Mouse (Mus musculus) heart, embryonic 14.5 days (tissue): ENCODE measurements around the gene Tmem198. TPM values are rescaled to one million over a fixed set of nuclear protein-coding genes. Genes with fewer than 3 reads are reported as not detected.

Experiments used
- ATAC-seq: fragments of 200-750 bp; cut with Nextera tagmentation; 2 replicates; pipeline ENCODE4 v1.8.0; 2017; ENCODE audit warnings: low read depth, moderate TSS enrichment; ENCODE audit not compliant: insufficient number of reproducible peaks, insufficient read depth, low FRiP score
- H3K27ac ChIP-seq, 2 experiments: fragments of 200-500 bp in 1 of 2; fragments of 300-500 bp in 1 of 2; sonication (generic) in 1 of 2; replicated peaks in 1 of 2; 2 replicates each; pipeline ENCODE4 v1.5.1; 2012 to 2014; ENCODE audit warnings: low read depth in 2 of 2, low read length in 2 of 2, control low read depth in 1 of 2, mild to moderate bottlenecking in 1 of 2, mixed read lengths in 1 of 2; ENCODE audit not compliant: control insufficient read depth in 1 of 2, insufficient read depth in 1 of 2
- H3K27me3 ChIP-seq: fragments of 300-500 bp; sonication (generic); 2 replicates; pipeline ENCODE4 v1.6.1; 2014; ENCODE audit warnings: mild to moderate bottlenecking, low read length, control low read depth; ENCODE audit not compliant: control insufficient read depth, insufficient read depth
- H3K36me3 ChIP-seq: fragments of 300-500 bp; sonication (generic); 2 replicates; pipeline ENCODE4 v1.6.1; 2014; ENCODE audit warnings: mild to moderate bottlenecking, control low read depth, low read length, mixed read lengths; ENCODE audit not compliant: control insufficient read depth, insufficient read depth
- H3K4me1 ChIP-seq, 2 experiments: fragments of 200-500 bp in 1 of 2; fragments of 300-500 bp in 1 of 2; sonication (generic) in 1 of 2; 2 replicates each; pipeline ENCODE4 v1.6.1; 2012 to 2014; ENCODE audit warnings: low read length in 2 of 2, control low read depth in 1 of 2, mixed read lengths in 1 of 2; ENCODE audit not compliant: control insufficient read depth in 2 of 2, insufficient read depth in 2 of 2
- H3K4me2 ChIP-seq: fragments of 300-500 bp; sonication (generic); 2 replicates; pipeline ENCODE4 v1.6.1; 2014; ENCODE audit warnings: mild to moderate bottlenecking, low read length
- H3K4me3 ChIP-seq, 2 experiments: fragments of 200-500 bp in 1 of 2; fragments of 300-500 bp in 1 of 2; sonication (generic) in 1 of 2; 2 replicates each; pipeline ENCODE4 v1.5.1; 2012 to 2014; ENCODE audit warnings: low read length in 2 of 2, mild to moderate bottlenecking in 2 of 2, control low read depth in 1 of 2, low read depth in 1 of 2, moderate library complexity in 1 of 2; ENCODE audit not compliant: control insufficient read depth in 1 of 2, insufficient read depth in 1 of 2
- H3K9ac ChIP-seq: fragments of 300-500 bp; sonication (generic); 2 replicates; pipeline ENCODE4 v1.6.1; 2014; ENCODE audit warnings: mild to moderate bottlenecking, low read length
- H3K9me3 ChIP-seq: fragments of 300-500 bp; sonication (generic); 2 replicates; pipeline ENCODE4 v1.6.1; 2016; ENCODE audit warnings: low read length, control low read depth; ENCODE audit not compliant: control insufficient read depth
- WGBS: fragments of 180-500 bp; shearing (Covaris S2); extraction: QIAGEN DNeasy Blood & Tissue Kit; methylation state at CpG from one replicate; pipeline ENCODE4 v1.1.7; 2014; 5-methylcytosine and 5-hydroxymethylcytosine counted together
- polyA plus RNA-seq: library from polyadenylated mRNA; unstranded; fragments of >200 nt; fragmentation: Nextera tagmentation; extraction: Ambion mirVana; gene quantifications from 2 replicates; pipeline ENCODE4 v1.2.1, GENCODE M21; 2014

Tmem198 gene
- polyA plus RNA-seq, 1 experiment from 2014 or later = 0.38 TPM

DNA sequence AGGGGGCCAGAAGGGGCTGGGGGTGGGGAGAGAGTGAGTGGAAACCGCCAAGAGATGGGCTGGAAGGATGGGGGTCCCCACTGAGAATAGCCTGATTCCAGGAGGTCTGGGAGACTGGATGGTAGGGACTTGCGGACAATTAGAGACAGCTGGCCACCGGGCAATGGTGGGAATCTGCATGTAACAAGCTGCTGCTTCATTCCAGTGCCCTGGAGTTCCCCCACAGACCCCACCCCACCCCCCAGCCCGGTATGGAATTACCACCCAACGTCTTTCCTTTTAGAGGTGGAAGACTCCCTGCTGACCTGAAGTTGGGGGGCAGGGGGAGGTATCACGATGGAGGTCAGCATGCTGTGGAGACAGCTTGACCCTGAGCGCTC, 31.3 kb upstream of the Tmem198 start:
- Histone ChIP-seq H3K9me3 (no peaks in the 10 kb centered on the region), H3K36me3 (peaks cover 3% of the 10 kb centered on the region; the same call in 1 of the 2 replicates), H3K4me2 (peak overlapping the region; percentile 47), H3K27me3 (peaks cover 73% of the 10 kb centered on the region), H3K9ac (0 out of 2 replicates have a peak overlapping the region, but pooled peaks have one; percentile 5), H3K4me1 (peaks cover 26 to 63% of the 10 kb centered on the region in 2 experiments), H3K27ac (no peak overlapping the region), H3K4me3 (no peak overlapping the region)
- WGBS = 6% methylated on average over 7 of the region's 7 CpGs
- no peak for ATAC-seq

GRCm38 (mm10) chr1:75448937-75449336, 30.4 kb upstream of the Tmem198 start:
- no peak for ATAC-seq
- Histone ChIP-seq H3K36me3 (no peaks in the 10 kb centered on the region), H3K4me3 (no peak overlapping the region), H3K27ac (no peak overlapping the region), H3K9ac (no peak overlapping the region), H3K4me1 (peaks cover 26 to 60% of the 10 kb centered on the region in 2 experiments), H3K27me3 (peaks cover 80% of the 10 kb centered on the region), H3K4me2 (no peak overlapping the region), H3K9me3 (no peaks in the 10 kb centered on the region)
- WGBS = 5% methylated on average over 14 of the region's 14 CpGs

GRCm38 (mm10) chr1:75449377-75450135, 29.8 kb upstream of the Tmem198 start:
- Histone ChIP-seq H3K9me3 (no peaks in the 10 kb centered on the region), H3K27me3 (peaks cover 81% of the 10 kb centered on the region), H3K27ac (no peak overlapping the region), H3K4me2 (peak overlapping the region; percentile 64), H3K36me3 (no peaks in the 10 kb centered on the region), H3K4me3 (0 out of 4 replicates have a peak overlapping the region, but pooled peaks of 1 of the 2 experiments have one; percentile 31), H3K4me1 (peaks cover 26 to 60% of the 10 kb centered on the region in 2 experiments), H3K9ac (no peak overlapping the region)
- WGBS = 7% methylated on average over 8 of the region's 8 CpGs
- ATAC-seq = no peak

DNA sequence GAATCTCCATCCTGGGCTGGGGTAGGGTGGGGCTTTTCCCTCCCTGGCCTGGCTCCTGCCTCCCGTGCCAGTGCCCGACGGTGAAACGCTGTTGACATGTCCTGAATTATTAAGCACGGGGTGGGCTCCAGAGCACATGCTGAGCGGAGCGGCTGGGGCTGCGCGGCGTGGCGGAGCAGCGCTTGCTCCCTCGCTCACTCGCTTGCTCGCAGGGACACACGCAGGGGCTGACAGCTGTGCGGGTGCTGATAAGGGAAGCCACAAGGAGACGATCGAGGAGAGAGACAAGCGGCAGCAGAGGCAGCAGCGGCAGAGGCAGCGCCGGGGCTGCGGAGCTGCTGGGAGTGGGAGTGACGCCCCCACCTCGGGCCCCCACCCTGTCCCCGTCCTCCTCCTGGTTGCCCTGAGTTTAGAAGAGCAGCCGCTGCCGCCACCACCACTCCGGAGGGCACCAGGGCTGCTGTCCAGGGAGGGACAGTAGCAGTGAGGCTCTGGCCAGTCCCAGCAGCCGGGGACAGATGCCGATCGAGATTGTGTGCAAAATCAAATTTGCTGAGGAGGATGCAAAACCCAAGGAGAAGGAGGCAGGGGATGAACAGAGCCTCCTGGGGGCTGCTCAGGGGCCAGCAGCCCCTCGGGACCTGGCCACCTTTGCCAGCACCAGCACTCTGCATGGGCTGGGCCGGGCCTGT, 28.9 kb upstream of the Tmem198 start, which contains the start of gene Asic4:
Gene Asic4 (plus strand): TSS at position 123 of the 692 bp plus-strand sequence.
- Histone ChIP-seq H3K27me3 (peaks cover 84% of the 10 kb centered on the region), H3K9ac (peak within 1 kb of the TSS; percentile 44; the same call in 1 of the 2 replicates), H3K4me3 (peak within 1 kb of the TSS; percentile 2 to 31; a peak in 2 of 4 replicates), H3K9me3 (no peaks in the 10 kb centered on the region), H3K36me3 (no peaks in the 10 kb centered on the region), H3K4me2 (peak within 1 kb of the TSS; percentile 64), H3K27ac (no peak within 1 kb of the TSS), H3K4me1 (peaks cover 23 to 53% of the 10 kb centered on the region in 2 experiments)
- ATAC-seq = no peak
- 1% methylated on average over 35 of the region's 35 CpGs for WGBS

DNA sequence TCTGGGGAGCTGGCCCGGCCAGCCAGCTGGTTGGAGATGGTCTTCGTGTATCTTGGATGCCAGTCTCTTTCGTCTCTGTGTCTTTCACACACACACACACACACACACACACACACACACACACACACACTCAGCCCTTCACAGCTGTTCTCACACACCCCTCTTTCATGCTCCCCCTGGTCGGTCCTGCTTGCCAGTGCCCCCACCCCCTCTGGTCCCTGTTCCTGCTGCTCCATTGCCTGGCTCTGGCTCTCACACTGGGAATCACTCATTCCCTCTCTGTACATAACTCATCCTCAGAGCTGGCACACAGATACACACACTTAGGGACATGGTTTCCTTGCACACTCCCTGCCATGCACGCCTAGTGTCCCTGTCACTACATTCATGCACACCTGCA, 27.4 kb upstream of the Tmem198 start:
- no peak overlapping the region for H3K9ac ChIP-seq
- H3K4me3 ChIP-seq = no peak overlapping the region
- 64% methylated on average over 5 of the region's 5 CpGs for WGBS
- no peak overlapping the region for H3K4me2 ChIP-seq
- no peak for ATAC-seq
- H3K27ac ChIP-seq = no peak overlapping the region
- peaks cover 13 to 38% of the 10 kb centered on the region in 2 experiments for H3K4me1 ChIP-seq
- no peaks in the 10 kb centered on the region for H3K9me3 ChIP-seq
- H3K27me3 ChIP-seq = peaks cover 95% of the 10 kb centered on the region
- no peaks in the 10 kb centered on the region for H3K36me3 ChIP-seq

- H3K27ac ChIP-seq = no peak overlapping the region
- 75% methylated on average over 3 of the region's 3 CpGs for WGBS
- H3K4me2 ChIP-seq = no peak overlapping the region
- H3K27me3 ChIP-seq = peaks cover 72% of the 10 kb centered on the region
- no peaks in the 10 kb centered on the region for H3K36me3 ChIP-seq
- H3K9ac ChIP-seq = no peak overlapping the region
- H3K4me1 ChIP-seq = peaks cover 11 to 31% of the 10 kb centered on the region in 2 experiments
- no peak overlapping the region for H3K4me3 ChIP-seq
- no peaks in the 10 kb centered on the region for H3K9me3 ChIP-seq
- no peak for ATAC-seq
Observed at GRCm38 (mm10) chr1:75455433-75455832, 23.9 kb upstream of the Tmem198 start.

DNA sequence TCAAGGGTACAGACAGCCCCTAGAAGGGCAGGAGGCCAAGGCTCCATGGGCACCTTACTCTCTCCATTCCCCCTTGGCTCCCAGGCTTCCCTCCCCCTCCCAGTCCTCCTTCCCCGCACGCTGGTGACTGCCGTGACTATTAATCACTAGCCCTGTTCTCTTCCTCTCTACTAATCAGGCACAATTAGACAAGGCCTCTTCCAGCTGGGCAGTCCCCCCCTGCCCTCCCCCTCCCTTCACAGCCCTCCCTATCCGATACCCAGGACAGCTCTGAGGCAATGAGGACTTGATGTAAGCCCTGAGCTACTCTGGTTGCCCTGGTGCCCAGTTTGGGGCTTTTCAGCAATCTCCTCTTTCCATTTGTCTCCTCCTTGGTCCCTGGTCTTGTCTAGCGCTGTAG, 23.4 kb upstream of the Tmem198 start:
- peaks cover 66% of the 10 kb centered on the region for H3K27me3 ChIP-seq
- no peaks in the 10 kb centered on the region for H3K36me3 ChIP-seq
- 49% methylated on average over 5 of the region's 5 CpGs for WGBS
- H3K4me3 ChIP-seq = no peak overlapping the region
- no peak overlapping the region for H3K9ac ChIP-seq
- H3K4me1 ChIP-seq = peaks cover 11 to 25% of the 10 kb centered on the region in 2 experiments
- H3K4me2 ChIP-seq = no peak overlapping the region
- no peak overlapping the region for H3K27ac ChIP-seq
- no peaks in the 10 kb centered on the region for H3K9me3 ChIP-seq
- no peak for ATAC-seq
